Mouse (Mus musculus): Measurements from ENCODE around the gene Ndufaf7.

- TF ChIP-seq CTCF (IDR thresholded peaks at IDR 0.05; ENCODE audit: low read depth) (no peak), EP300 (optimal IDR thresholded peaks at IDR 0.05) (no peak)
These were observed 52.1 kb downstream of the Ndufaf7 start for GRCm38 (mm10) chr17:78989015-78989414.
